Mouse (Mus musculus) thymus, postnatal 4 days (tissue): Measurements from ENCODE around the gene Gm10750.
"Not testable (repeated sequence)": the region's sequence is repeated elsewhere in the genome, so short reads cannot be mapped to it uniquely, and the experiment has no call there.

ENCODE experiments used
- DNase-seq: peaks from one replicate; pipeline ENCODE4 v3.0.0; 2021

Gene Gm10750

DNA sequence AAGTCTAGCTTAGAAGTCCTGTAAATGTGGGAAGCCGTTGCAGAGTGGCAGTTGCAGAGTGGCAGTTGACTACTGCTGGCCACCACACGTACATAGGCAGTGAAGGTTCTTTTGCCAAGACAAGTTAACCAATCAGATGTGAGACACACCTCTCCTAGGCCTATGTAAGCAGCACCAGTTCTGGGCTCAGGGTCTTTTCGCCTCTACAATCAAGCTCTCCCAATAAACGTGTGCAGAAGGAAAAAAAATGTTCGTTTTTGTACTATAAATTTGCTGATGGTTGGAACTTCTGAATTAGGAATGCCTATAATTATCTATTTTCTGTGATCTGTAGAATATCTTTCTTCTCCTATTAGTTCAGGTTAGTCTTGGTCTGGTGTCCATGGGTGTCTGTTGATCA lies at the start of gene Gm10750:
Gene Gm10750, minus strand, starts transcription at position 101 of the 400 bp plus-strand sequence.
- not testable (repeated sequence) for DNase-seq

DNA sequence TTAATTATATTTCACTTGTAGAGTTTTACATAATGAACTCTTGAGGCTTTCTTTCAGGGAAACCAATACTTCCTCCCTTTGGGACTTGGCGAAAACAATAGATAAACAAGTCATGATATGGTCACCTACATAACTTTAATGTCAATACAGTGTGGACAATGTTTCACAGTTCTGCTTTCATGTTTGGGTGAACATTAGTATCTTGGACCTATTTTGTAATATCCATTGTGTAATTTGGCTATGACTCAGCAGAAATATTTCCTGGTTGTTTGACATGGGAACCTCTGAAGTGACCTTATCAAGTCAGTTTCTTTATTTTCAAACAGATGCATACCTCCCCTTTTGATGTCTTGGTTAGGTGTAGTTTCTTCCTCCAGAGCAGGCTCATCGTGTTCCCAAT lies 12.2 kb downstream of the Gm10750 start:
- no peak for DNase-seq

DNA sequence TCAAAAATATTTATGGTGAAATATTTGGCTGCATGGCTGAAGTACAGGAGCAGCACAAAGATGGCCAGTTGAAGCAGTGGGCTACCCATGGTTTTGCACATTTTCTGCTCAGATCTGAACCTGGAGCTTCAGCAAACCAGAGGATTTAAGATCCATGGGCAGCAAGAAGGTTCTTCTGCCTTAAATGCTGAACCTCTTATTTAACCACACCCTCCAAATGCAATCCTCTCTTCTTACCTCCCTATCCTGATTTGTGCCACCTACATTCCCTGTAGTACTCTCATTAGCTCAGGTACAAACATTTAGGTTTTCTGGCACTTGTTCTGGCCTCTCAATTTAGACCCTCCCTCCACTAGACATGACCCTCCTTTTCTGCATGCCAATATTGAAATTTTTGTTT lies 13.9 kb downstream of the Gm10750 start, which contains the start of gene Gm1330:
Gene Gm1330, minus strand, starts transcription at position 101 of the 400 bp plus-strand sequence.
- no peak for DNase-seq

DNA sequence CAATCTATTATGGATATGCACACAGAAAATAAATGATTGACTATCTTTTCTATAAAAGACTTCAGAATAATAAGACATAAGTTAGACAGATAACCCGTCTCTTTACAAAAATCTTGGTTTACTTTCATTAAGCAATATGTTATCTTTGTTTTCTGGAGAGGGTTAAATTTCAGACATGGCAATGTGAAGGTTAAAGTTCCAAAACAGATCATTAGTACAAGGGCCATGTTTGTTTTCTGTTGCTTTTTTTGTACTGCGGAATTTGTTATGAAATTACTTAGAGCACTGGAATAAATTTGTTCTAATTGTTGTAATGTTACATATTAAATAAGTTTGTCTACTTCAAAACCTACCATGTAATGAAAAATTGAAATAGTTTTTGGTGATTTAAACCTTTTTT lies 21.9 kb downstream of the Gm10750 start:
- DNase-seq: no peak
